Mouse (Mus musculus) fibroblast of lung, adult 2 months (primary cell): ENCODE measurements at regions not wholly inside any gene's neighbourhood (a gene's known extent, or its start where the extent isn't known, plus 50 kb on each side); places are given as distances from the start of the nearest gene placed in this dataset.
A peak's percentile ranks its signal among the peaks of the same experiment; 100 is the strongest.

Experiments used
- DNase-seq: peaks from one replicate; pipeline ENCODE4 v3.0.0-alpha.2; 2011; ENCODE audit warnings: low read depth

GRCm38 (mm10) chr11:50547776-50548175 lies 54.1 kb upstream of the Adamts2 start:
- no peak for DNase-seq

- peak; percentile 50 for DNase-seq
Observed at GRCm38 (mm10) chr11:50546456-50547144, 55.3 kb upstream of the Adamts2 start.

- no peak for DNase-seq
Observed at GRCm38 (mm10) chr11:50545421-50545820, 56.5 kb upstream of the Adamts2 start.

- no peak for DNase-seq
Observed at GRCm38 (mm10) chr11:50540136-50540535, 61.7 kb upstream of the Adamts2 start.

GRCm38 (mm10) chr11:50534266-50534665 lies 67.6 kb upstream of the Adamts2 start:
- DNase-seq = no peak

GRCm38 (mm10) chr11:50527923-50528322 lies 74.0 kb upstream of the Adamts2 start:
- DNase-seq = no peak

GRCm38 (mm10) chr11:50520162-50520561 lies 81.7 kb upstream of the Adamts2 start:
- no peak for DNase-seq

GRCm38 (mm10) chr11:50507882-50508281 lies 77.0 kb upstream of the Rufy1 start:
- DNase-seq = no peak

GRCm38 (mm10) chr11:50507498-50507824 lies 76.5 kb upstream of the Rufy1 start:
- no peak for DNase-seq

GRCm38 (mm10) chr11:50506820-50507497 lies 76.0 kb upstream of the Rufy1 start:
- DNase-seq = no peak

- no peak for DNase-seq
Observed at GRCm38 (mm10) chr11:50501352-50501751, 70.4 kb upstream of the Rufy1 start.

GRCm38 (mm10) chr11:50493123-50493476 lies 62.2 kb upstream of the Rufy1 start:
- DNase-seq = no peak

- no peak for DNase-seq
Observed at GRCm38 (mm10) chr11:50492399-50493122, 61.6 kb upstream of the Rufy1 start.

GRCm38 (mm10) chr11:50483821-50484220 lies 52.9 kb upstream of the Rufy1 start:
- DNase-seq = no peak

- no peak for DNase-seq
Observed at GRCm38 (mm10) chr11:50483116-50483515, 52.2 kb upstream of the Rufy1 start.

GRCm38 (mm10) chr11:50482607-50483006 lies 51.7 kb upstream of the Rufy1 start:
- no peak for DNase-seq
